Mouse (Mus musculus) heart, adult 2 months (tissue): ENCODE measurements around the gene Zfp618. TPM values are rescaled to one million over a fixed set of nuclear protein-coding genes. Genes with fewer than 3 reads are reported as not detected.

Experiments
- DNase-seq, 2 experiments: peaks; one replicate each; pipeline ENCODE4 v3.0.0; 2021
- H3K27ac ChIP-seq: fragments of 200-600 bp; 2 replicates; pipeline ENCODE4 v1.8.1; 2022
- H3K27me3 ChIP-seq: fragments of 200-500 bp; 2 replicates; pipeline ENCODE4 v1.6.1; 2012; ENCODE audit warnings: mild to moderate bottlenecking, low read length, inconsistent platforms, mixed read lengths; ENCODE audit not compliant: control insufficient read depth, insufficient read depth
- H3K36me3 ChIP-seq: fragments of 200-500 bp; 2 replicates; pipeline ENCODE4 v1.6.1; 2012; ENCODE audit warnings: low read length, inconsistent platforms; ENCODE audit not compliant: control insufficient read depth, insufficient read depth
- H3K4me1 ChIP-seq: fragments of 200-500 bp; 2 replicates; pipeline ENCODE4 v1.6.1; 2011; ENCODE audit warnings: low read length; ENCODE audit not compliant: control insufficient read depth, insufficient read depth
- H3K4me3 ChIP-seq: fragments of 200-600 bp; 2 replicates; pipeline ENCODE4 v1.8.1; 2022
- H3K79me2 ChIP-seq: fragments of 200-500 bp; replicated peaks from 2 replicates; pipeline ENCODE4 v1.6.1; 2012; ENCODE audit warnings: mild to moderate bottlenecking, inconsistent platforms, low read length, moderate library complexity, mixed read lengths; ENCODE audit not compliant: control insufficient read depth, insufficient read depth
- H3K9ac ChIP-seq: fragments of 200-500 bp; 2 replicates; pipeline ENCODE4 v1.6.1; 2012; ENCODE audit warnings: low read depth, mild to moderate bottlenecking, control low read depth, inconsistent platforms, low read length, mixed read lengths
- CTCF ChIP-seq: fragments of 200-600 bp; IDR thresholded peaks from 2 replicates; pipeline ENCODE4 v1.8.1; 2022; ENCODE audit warnings: antibody characterized with exemption, mild to moderate bottlenecking, moderate library complexity
- EP300 ChIP-seq: fragments of 200-500 bp; IDR thresholded peaks from 2 replicates; pipeline ENCODE4 v1.6.1; 2011; ENCODE audit warnings: low read depth, low read length, control low read depth; ENCODE audit not compliant: insufficient read depth
- POLR2A ChIP-seq: fragments of 200-500 bp; IDR thresholded peaks from 2 replicates; pipeline ENCODE4 v1.6.1; 2011; ENCODE audit warnings: mild to moderate bottlenecking, low read depth, low read length, control low read depth; ENCODE audit not compliant: insufficient read depth
- WGBS: fragments of 180-500 bp; shearing (Covaris S2); methylation state at CpG from one replicate; pipeline ENCODE4 v1.1.7; 2018; 5-methylcytosine and 5-hydroxymethylcytosine counted together
- intact Hi-C: fragments of 180-260 bp; cut with DNase I; formaldehyde crosslinking; loops from one replicate; pipeline ENCODE4 v1.15.1; 2025
- polyA plus RNA-seq: library from polyadenylated mRNA; depleted of rRNA; stranded (reverse); fragments of >200 nt; gene quantifications from 2 replicates; pipeline ENCODE4 v1.2.3, GENCODE M21; 2012
- total RNA-seq, 2 experiments: library from RNA; stranded (reverse); gene quantifications; 2 replicates each; pipeline ENCODE4 v1.2.3; 2021

The Zfp618 gene
- total and polyA plus RNA-seq, 3 experiments: 0.25 to 2.2 (median 0.37) TPM

- DNase-seq: no peak
- TF ChIP-seq CTCF (no peak), POLR2A (no peak), EP300 (no peak)
- Histone ChIP-seq H3K79me2 (no peaks in the 10 kb centered on the region), H3K27ac (no peak overlapping the region), H3K4me3 (no peak overlapping the region), H3K36me3 (no peaks in the 10 kb centered on the region), H3K9ac (no peak overlapping the region), H3K27me3 (no peaks in the 10 kb centered on the region), H3K4me1 (no peaks in the 10 kb centered on the region)
- intact Hi-C loops: no loop called here
These were observed 62.1 kb downstream of the Zfp618 start for GRCm38 (mm10) chr4:63027451-63027850.

GRCm38 (mm10) chr4:63030157-63030556 lies 64.8 kb downstream of the Zfp618 start:
- WGBS: 80% methylated on average over 5 of the region's 5 CpGs
- Histone ChIP-seq H3K79me2 (no peaks in the 10 kb centered on the region), H3K9ac (no peak overlapping the region), H3K4me1 (no peaks in the 10 kb centered on the region), H3K27me3 (no peaks in the 10 kb centered on the region), H3K4me3 (no peak overlapping the region), H3K27ac (no peak overlapping the region), H3K36me3 (no peaks in the 10 kb centered on the region)
- DNase-seq: no peak
- TF ChIP-seq POLR2A (no peak), EP300 (no peak), CTCF (no peak)
- intact Hi-C loops: no loop called here

GRCm38 (mm10) chr4:63031240-63031639 lies 65.9 kb downstream of the Zfp618 start:
- no peaks in the 10 kb centered on the region for H3K36me3 ChIP-seq
- WGBS: 99% methylated on average over 4 of the region's 4 CpGs

GRCm38 (mm10) chr4:63032581-63033006 lies 67.2 kb downstream of the Zfp618 start:
- H3K36me3 ChIP-seq: no peaks in the 10 kb centered on the region
- TF ChIP-seq EP300 (no peak), CTCF (no peak), POLR2A (no peak)
- H3K4me3 ChIP-seq: no peak overlapping the region
- no peaks in the 10 kb centered on the region for H3K79me2 ChIP-seq
- no peaks in the 10 kb centered on the region for H3K4me1 ChIP-seq
- no peaks in the 10 kb centered on the region for H3K27me3 ChIP-seq
- no peak overlapping the region for H3K27ac ChIP-seq
- H3K9ac ChIP-seq: no peak overlapping the region
- intact Hi-C loops: no loop called here
- 92% methylated on average over 9 of the region's 9 CpGs for WGBS
- no peak for DNase-seq

More at GRCm38 (mm10) chr4:63031240-63031639, 65.9 kb downstream of the Zfp618 start:
- no peak for DNase-seq
- Histone ChIP-seq H3K27me3 (no peaks in the 10 kb centered on the region), H3K79me2 (no peaks in the 10 kb centered on the region), H3K4me3 (no peak overlapping the region), H3K4me1 (no peaks in the 10 kb centered on the region), H3K9ac (no peak overlapping the region), H3K27ac (no peak overlapping the region)
- intact Hi-C loops: no loop called here
- no peak for TF ChIP-seq CTCF

GRCm38 (mm10) chr4:63033724-63034123 lies 68.4 kb downstream of the Zfp618 start:
- intact Hi-C loops: no loop called here
- WGBS: 74% methylated on average over 5 of the region's 5 CpGs
- H3K27ac ChIP-seq: no peak overlapping the region

GRCm38 (mm10) chr4:63035991-63036390 lies 70.6 kb downstream of the Zfp618 start:
- Histone ChIP-seq H3K27ac (no peak overlapping the region), H3K4me3 (no peak overlapping the region), H3K36me3 (no peaks in the 10 kb centered on the region), H3K79me2 (no peaks in the 10 kb centered on the region), H3K27me3 (no peaks in the 10 kb centered on the region), H3K4me1 (no peaks in the 10 kb centered on the region), H3K9ac (no peak overlapping the region)
- TF ChIP-seq EP300 (no peak), POLR2A (no peak), CTCF (no peak)
- 97% methylated on average over 7 of the region's 7 CpGs for WGBS
- intact Hi-C loops: no loop called here
- no peak for DNase-seq

More at GRCm38 (mm10) chr4:63033724-63034123, 68.4 kb downstream of the Zfp618 start:
- Histone ChIP-seq H3K27me3 (no peaks in the 10 kb centered on the region), H3K36me3 (no peaks in the 10 kb centered on the region), H3K4me3 (no peak overlapping the region), H3K4me1 (no peaks in the 10 kb centered on the region), H3K79me2 (no peaks in the 10 kb centered on the region), H3K9ac (no peak overlapping the region)
- no peak for TF ChIP-seq EP300
- TF ChIP-seq POLR2A: no peak
- TF ChIP-seq CTCF: no peak
- no peak for DNase-seq

GRCm38 (mm10) chr4:63036790-63037189 lies 71.4 kb downstream of the Zfp618 start:
- Histone ChIP-seq H3K27ac (no peak overlapping the region), H3K79me2 (no peaks in the 10 kb centered on the region), H3K4me3 (no peak overlapping the region), H3K4me1 (no peaks in the 10 kb centered on the region), H3K36me3 (no peaks in the 10 kb centered on the region), H3K9ac (no peak overlapping the region), H3K27me3 (no peaks in the 10 kb centered on the region)
- WGBS: 98% methylated on average over 5 of the region's 5 CpGs
- no peak for DNase-seq
- TF ChIP-seq CTCF: no peak
- TF ChIP-seq POLR2A: no peak
- no peak for TF ChIP-seq EP300
- intact Hi-C loops: no loop called here
